ENCODE assay signal across 9 mouse cellular contexts in the genomic region with DNA sequence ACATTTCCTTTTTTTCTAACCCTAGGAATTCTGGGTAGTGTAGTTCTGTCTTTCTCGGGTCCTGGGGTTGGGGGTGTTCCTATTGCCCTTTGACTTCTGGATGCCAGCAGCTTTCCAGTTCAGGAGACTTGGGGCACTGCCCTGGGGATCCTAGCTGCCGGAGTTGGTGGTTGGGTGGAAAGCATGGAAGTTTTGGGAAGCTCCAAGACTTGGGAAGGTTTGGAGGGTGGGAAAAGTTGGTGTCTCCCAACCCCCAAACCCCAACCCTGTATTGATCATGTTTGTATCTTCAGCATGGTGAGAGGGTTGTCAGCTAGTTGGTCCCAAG. TPM values are rescaled to one million over a fixed set of nuclear protein-coding genes. Genes with fewer than 3 reads are reported as not detected.
A peak's percentile ranks its signal among the peaks of the same experiment; 100 is the strongest.
DNase-seq lines count a peak whose midpoint lies in the region; ATAC-seq and TF ChIP-seq lines count a peak whose summit lies in the region.
"Had no signal": no experiment of that assay in that cellular context is flagged by ENCODE, and none has a peak within 500 bp of the region (broad histone marks: within the 10 kb centered on the region; RNA-seq: fewer than 3 reads in every experiment).

No protein-coding gene starts in this region.

- no peak for DNase-seq in cerebellum, adult 2 months
- no peak for DNase-seq in cerebellum, adult 18-20 months
- no peak for DNase-seq in MEL (ENCODE audit: low read depth, low spot score)
- DNase-seq in hindbrain, embryonic 10.5 days (ENCODE audit: low spot score) = no peak
- no peak for DNase-seq in right cerebral cortex, postnatal 36 days (ENCODE audit: low spot score in 2 of 2)
- DNase-seq in thymus, postnatal 14 days = no peak
- no peak for DNase-seq in c-Kit-positive CD71-positive TER-119-positive erythroid progenitor cells, embryonic 14.5 days (ENCODE audit: low spot score)
- DNase-seq: layer of hippocampus, postnatal 36 days had no signal

- no peak for TF ChIP-seq RAD21 in MEL (IDR thresholded peaks at IDR 0.05; ENCODE audit: low read depth, low read length)

- no peaks in the 10 kb centered on the region for H3K27me3 ChIP-seq in cerebellum, adult 2 months (ENCODE audit: control insufficient read depth, insufficient read depth, low read length)
- no peaks in the 10 kb centered on the region for H3K27me3 ChIP-seq in MEL (ENCODE audit: control insufficient read depth in 1 of 2, insufficient read depth in 2 of 2, low read length in 2 of 2)
- H3K27me3 ChIP-seq in hindbrain, embryonic 10.5 days (ENCODE audit: insufficient read depth, poor library complexity, severe bottlenecking) = peaks cover 98% of the 10 kb centered on the region

- no peak for TF ChIP-seq POLR2A in cerebellum, adult 2 months (IDR thresholded peaks at IDR 0.05; ENCODE audit: borderline replicate concordance, insufficient read depth, low read length)
- TF ChIP-seq POLR2A in MEL (IDR thresholded peaks at IDR 0.05; ENCODE audit: control insufficient read depth in 1 of 2, insufficient read depth in 1 of 2, low read depth in 1 of 2, low read length in 2 of 2, poor library complexity in 1 of 2) = no peak

- peaks cover 24% of the 10 kb centered on the region for H3K79me2 ChIP-seq in MEL (ENCODE audit: control insufficient read depth, insufficient read depth, low read length, poor library complexity)

- TF ChIP-seq EP300 in MEL (IDR thresholded peaks at IDR 0.05; ENCODE audit: low read depth in 1 of 2, low read length in 2 of 2) = no peak

- H3K9ac ChIP-seq in MEL (ENCODE audit: control insufficient read depth, low read depth, low read length, poor library complexity, severe bottlenecking) = peak overlapping the region; percentile 8; the same call in 1 of the 2 replicates

- peak overlapping the region; percentile 59 for H3K4me3 ChIP-seq in cerebellum, adult 2 months (replicated peaks; ENCODE audit: insufficient read depth, low read depth, low read length)
- peak overlapping the region; percentile 70 to 99; a peak in 3 of 4 replicates for H3K4me3 ChIP-seq in MEL (ENCODE audit: control insufficient read depth in 1 of 2, insufficient read depth in 1 of 2, low read depth in 2 of 2, low read length in 2 of 2)
- peak overlapping the region; percentile 78 for H3K4me3 ChIP-seq in hindbrain, embryonic 10.5 days

- TF ChIP-seq CTCF in cerebellum, adult 2 months (IDR thresholded peaks at IDR 0.05; ENCODE audit: borderline replicate concordance, insufficient read depth, low read depth, low read length) = no peak
- TF ChIP-seq CTCF in MEL (IDR thresholded peaks at IDR 0.05 in 2 of 3, conservative IDR thresholded peaks at IDR 0.05 in 1 of 3; ENCODE audit: control insufficient read depth in 1 of 3, insufficient read depth in 1 of 3, low read depth in 2 of 3, low read length in 3 of 3, poor library complexity in 1 of 3, severe bottlenecking in 1 of 3) = no peak

- H3K27ac ChIP-seq in cerebellum, adult 2 months (ENCODE audit: insufficient read depth, low read length) = no peak overlapping the region
- H3K27ac ChIP-seq in MEL (ENCODE audit: control insufficient read depth, low read depth, low read length) = 0 out of 2 replicates have a peak overlapping the region, but pooled peaks have one; percentile 14
- no peak overlapping the region; the same call in 1 of the 2 replicates for H3K27ac ChIP-seq in hindbrain, embryonic 10.5 days

- 26% methylated on average over 2 of the region's 2 CpGs for WGBS in cerebellum, adult 2 months
- 26% methylated on average over 2 of the region's 2 CpGs for WGBS in hindbrain, embryonic 10.5 days

- no peaks in the 10 kb centered on the region for H3K9me3 ChIP-seq in MEL (replicated peaks; ENCODE audit: insufficient read depth, low read length)
- H3K9me3 ChIP-seq in hindbrain, embryonic 10.5 days = no peaks in the 10 kb centered on the region; the same call in 1 of the 2 replicates

- 0 out of 2 replicates have a peak, but pooled peaks cover 3% of the 10 kb centered on the region for H3K4me1 ChIP-seq in cerebellum, adult 2 months (ENCODE audit: control insufficient read depth, insufficient read depth, low read length)
- peaks cover 17 to 26% of the 10 kb centered on the region in 2 experiments for H3K4me1 ChIP-seq in MEL (ENCODE audit: control insufficient read depth in 1 of 2, insufficient read depth in 2 of 2, low read length in 2 of 2)
- H3K4me1 ChIP-seq in hindbrain, embryonic 10.5 days (replicated peaks) = peaks cover 53% of the 10 kb centered on the region

- ATAC-seq in megakaryocyte, adult 5-6 weeks (ENCODE audit: poor library complexity, severe bottlenecking) = 0 out of 2 replicates have a peak, but pooled peaks have one; percentile 18

- H3K36me3 ChIP-seq in MEL (ENCODE audit: control insufficient read depth in 1 of 2, insufficient read depth in 2 of 2, low read length in 2 of 2) = peaks cover 0 to 8% of the 10 kb centered on the region in 2 experiments; a peak in 2 of 4 replicates
- H3K36me3 ChIP-seq in hindbrain, embryonic 10.5 days = no peaks in the 10 kb centered on the region

TF ChIP-seq in MEL, 35 proteins besides CTCF, POLR2A, EP300 and RAD21:
- TF ChIP-seq NRF1 (IDR thresholded peaks at IDR 0.05; ENCODE audit: insufficient read depth, low read depth, low read length, poor library complexity, severe bottlenecking) = no peak
- TF ChIP-seq KAT2A (conservative IDR thresholded peaks at IDR 0.05; ENCODE audit: low read depth, low read length) = peak; percentile 69
- TF ChIP-seq HCFC1 (IDR thresholded peaks at IDR 0.05; ENCODE audit: low read depth, low read length) = peak; percentile 95
- peak; percentile 69; the same call in 1 of the 2 replicates for TF ChIP-seq ZNF384 (IDR thresholded peaks at IDR 0.05; ENCODE audit: low read depth, low read length)
- TF ChIP-seq NELFE (IDR thresholded peaks at IDR 0.05; ENCODE audit: low read depth, low read length) = peak; percentile 33; the same call in 1 of the 2 replicates
- no peak for TF ChIP-seq MEF2A (IDR thresholded peaks at IDR 0.05; ENCODE audit: extremely low read depth, insufficient replicate concordance, low read depth, low read length, poor library complexity, severe bottlenecking)
- peak; percentile 46; the same call in 1 of the 2 replicates for TF ChIP-seq MYC (IDR thresholded peaks at IDR 0.05; ENCODE audit: low read depth, low read length)
- no peak for TF ChIP-seq ETS1 (IDR thresholded peaks at IDR 0.05; ENCODE audit: low read depth, low read length)
- peak; percentile 73 for TF ChIP-seq ELF1 (IDR thresholded peaks at IDR 0.05; ENCODE audit: low read depth, low read length)
- no peak for TF ChIP-seq E2F4 (IDR thresholded peaks at IDR 0.05; ENCODE audit: borderline replicate concordance, low read depth, low read length)

RNA-seq across cellular contexts. Expression of a gene that starts 0.2 kb away (rescaled TPM):
- polyA plus RNA-seq in cerebellum, adult 2 months (2012; rRNA removed) = 4.2 and 4.4 TPM in 2 replicates
- total RNA-seq in MEL (2012; rRNA removed) = 10.7 and 16.0 TPM in 2 replicates
- polyA plus RNA-seq in MEL (2012; ENCODE audit: insufficient read depth in 1 of 2, insufficient read length in 2 of 2, low read depth in 1 of 2, low replicate concordance in 2 of 2, missing spikeins in 1 of 2) = 10 to 100 TPM in 1 of 2 experiments, not detected in 1; 17.4 TPM
- polyA plus RNA-seq in hindbrain, embryonic 10.5 days (2016; fragmentation: Nextera tagmentation; extraction: Ambion mirVana) = 1.5 and 2.2 TPM in 2 replicates
- total RNA-seq in megakaryocyte, adult 5-6 weeks (2015) = 14.4 and 14.7 TPM in 2 replicates
- 11.7 and 13.1 TPM in 2 replicates for total RNA-seq in megakaryocyte, adult 5-6 weeks (2017)

RNA-seq across cellular contexts. Expression of a gene that starts 10.5 kb away (rescaled TPM):
- 41.3 and 45.0 TPM in 2 replicates for polyA plus RNA-seq in cerebellum, adult 2 months (2012; rRNA removed)
- 7.3 and 7.6 TPM in 2 replicates for total RNA-seq in MEL (2012; rRNA removed)
- 10 to 100 TPM in 1 of 2 experiments, not detected in 1; 15.1 TPM for polyA plus RNA-seq in MEL (2012; ENCODE audit: insufficient read depth in 1 of 2, insufficient read length in 2 of 2, low read depth in 1 of 2, low replicate concordance in 2 of 2, missing spikeins in 1 of 2)
- 7.6 and 7.9 TPM in 2 replicates for polyA plus RNA-seq in hindbrain, embryonic 10.5 days (2016; fragmentation: Nextera tagmentation; extraction: Ambion mirVana)
- total RNA-seq in megakaryocyte, adult 5-6 weeks (2015) = 0.14 and 0.33 TPM in 2 replicates
- 0.24 and 1.2 TPM in 2 replicates for total RNA-seq in megakaryocyte, adult 5-6 weeks (2017)
